Mouse (Mus musculus): ENCODE data around the gene Camk1d. TPM values are rescaled to one million over a fixed set of nuclear protein-coding genes. Genes with fewer than 3 reads are reported as not detected.

Camk1d gene
- 4.8 and 14.3 TPM in 2 replicates for polyA plus RNA-seq (2012; rRNA removed)

GRCm38 (mm10) chr2:5714211-5715053 lies at the start of gene Camk1d:
Gene Camk1d (minus strand): TSS chr2:5714515.
- Histone ChIP-seq H3K36me3 (ENCODE audit: control insufficient read depth, insufficient read depth, low read length) (no peaks in the 10 kb centered on the region), H3K27ac (ENCODE audit: insufficient read depth, low read depth, low read length) (peak within 1 kb of the TSS; percentile 18), H3K27me3 (ENCODE audit: control insufficient read depth, insufficient read depth, low read length) (no peaks in the 10 kb centered on the region), H3K4me1 (ENCODE audit: control insufficient read depth, insufficient read depth, insufficient read length, low read length) (peaks cover 10% of the 10 kb centered on the region), H3K4me3 (ENCODE audit: low read depth, low read length) (peak within 1 kb of the TSS; percentile 75)
- WGBS = under 1% methylated on average over 79 of the region's 80 CpGs
- TF ChIP-seq CTCF (IDR thresholded peaks at IDR 0.05; ENCODE audit: extremely low read depth, insufficient read length, insufficient replicate concordance, low read depth, low read length) (peak; percentile 60), POLR2A (IDR thresholded peaks at IDR 0.05; ENCODE audit: low read depth, low read length) (peak; percentile 74)

GRCm38 (mm10) chr2:5762031-5762430 lies 47.7 kb upstream of the Camk1d start:
- Histone ChIP-seq H3K36me3 (ENCODE audit: control insufficient read depth, insufficient read depth, low read length) (no peaks in the 10 kb centered on the region), H3K4me1 (ENCODE audit: control insufficient read depth, insufficient read depth, insufficient read length, low read length) (peaks cover 2% of the 10 kb centered on the region; the same call in 1 of the 2 replicates), H3K27me3 (ENCODE audit: control insufficient read depth, insufficient read depth, low read length) (no peaks in the 10 kb centered on the region), H3K4me3 (ENCODE audit: low read depth, low read length) (no peak overlapping the region), H3K27ac (ENCODE audit: insufficient read depth, low read depth, low read length) (no peak overlapping the region)
- TF ChIP-seq CTCF (IDR thresholded peaks at IDR 0.05; ENCODE audit: extremely low read depth, insufficient read length, insufficient replicate concordance, low read depth, low read length) (no peak), POLR2A (IDR thresholded peaks at IDR 0.05; ENCODE audit: low read depth, low read length) (no peak)
- WGBS = 94% methylated on average over 3 of the region's 3 CpGs

- Histone ChIP-seq H3K27ac (ENCODE audit: insufficient read depth, low read depth, low read length) (no peak overlapping the region), H3K27me3 (ENCODE audit: control insufficient read depth, insufficient read depth, low read length) (no peaks in the 10 kb centered on the region), H3K4me3 (ENCODE audit: low read depth, low read length) (no peak overlapping the region), H3K36me3 (ENCODE audit: control insufficient read depth, insufficient read depth, low read length) (no peaks in the 10 kb centered on the region), H3K4me1 (ENCODE audit: control insufficient read depth, insufficient read depth, insufficient read length, low read length) (no peaks in the 10 kb centered on the region)
- TF ChIP-seq CTCF (IDR thresholded peaks at IDR 0.05; ENCODE audit: extremely low read depth, insufficient read length, insufficient replicate concordance, low read depth, low read length) (no peak), POLR2A (IDR thresholded peaks at IDR 0.05; ENCODE audit: low read depth, low read length) (no peak)
- WGBS = 96% methylated on average over 8 of the region's 8 CpGs
These were observed 46.2 kb upstream of the Camk1d start for GRCm38 (mm10) chr2:5760479-5761008.

GRCm38 (mm10) chr2:5758569-5758968 lies 44.3 kb upstream of the Camk1d start:
- TF ChIP-seq CTCF (IDR thresholded peaks at IDR 0.05; ENCODE audit: extremely low read depth, insufficient read length, insufficient replicate concordance, low read depth, low read length) (no peak), POLR2A (IDR thresholded peaks at IDR 0.05; ENCODE audit: low read depth, low read length) (no peak)
- 0 out of 2 replicates have a peak, but pooled peaks cover 2% of the 10 kb centered on the region for H3K4me1 ChIP-seq (ENCODE audit: control insufficient read depth, insufficient read depth, insufficient read length, low read length)
- H3K36me3 ChIP-seq (ENCODE audit: control insufficient read depth, insufficient read depth, low read length) = no peaks in the 10 kb centered on the region
- 90% methylated on average over 2 of the region's 2 CpGs for WGBS
- H3K4me3 ChIP-seq (ENCODE audit: low read depth, low read length) = no peak overlapping the region
- no peaks in the 10 kb centered on the region for H3K27me3 ChIP-seq (ENCODE audit: control insufficient read depth, insufficient read depth, low read length)
- no peak overlapping the region for H3K27ac ChIP-seq (ENCODE audit: insufficient read depth, low read depth, low read length)

- 90% methylated on average over 3 of the region's 3 CpGs for WGBS
- TF ChIP-seq POLR2A (IDR thresholded peaks at IDR 0.05; ENCODE audit: low read depth, low read length) (no peak), CTCF (IDR thresholded peaks at IDR 0.05; ENCODE audit: extremely low read depth, insufficient read length, insufficient replicate concordance, low read depth, low read length) (no peak)
- Histone ChIP-seq H3K36me3 (ENCODE audit: control insufficient read depth, insufficient read depth, low read length) (no peaks in the 10 kb centered on the region), H3K4me1 (ENCODE audit: control insufficient read depth, insufficient read depth, insufficient read length, low read length) (peaks cover 9% of the 10 kb centered on the region), H3K27ac (ENCODE audit: insufficient read depth, low read depth, low read length) (no peak overlapping the region), H3K27me3 (ENCODE audit: control insufficient read depth, insufficient read depth, low read length) (no peaks in the 10 kb centered on the region), H3K4me3 (ENCODE audit: low read depth, low read length) (no peak overlapping the region)
These were observed 36.6 kb upstream of the Camk1d start for GRCm38 (mm10) chr2:5750872-5751271.

GRCm38 (mm10) chr2:5749210-5749609 lies 34.9 kb upstream of the Camk1d start:
- H3K36me3 ChIP-seq (ENCODE audit: control insufficient read depth, insufficient read depth, low read length) = no peaks in the 10 kb centered on the region
- 47% methylated on average over 6 of the region's 6 CpGs for WGBS
- H3K4me3 ChIP-seq (ENCODE audit: low read depth, low read length) = no peak overlapping the region
- H3K27me3 ChIP-seq (ENCODE audit: control insufficient read depth, insufficient read depth, low read length) = no peaks in the 10 kb centered on the region
- TF ChIP-seq POLR2A (IDR thresholded peaks at IDR 0.05; ENCODE audit: low read depth, low read length) (no peak), CTCF (IDR thresholded peaks at IDR 0.05; ENCODE audit: extremely low read depth, insufficient read length, insufficient replicate concordance, low read depth, low read length) (no peak)
- H3K4me1 ChIP-seq (ENCODE audit: control insufficient read depth, insufficient read depth, insufficient read length, low read length) = peaks cover 7% of the 10 kb centered on the region
- H3K27ac ChIP-seq (ENCODE audit: insufficient read depth, low read depth, low read length) = no peak overlapping the region

- no peaks in the 10 kb centered on the region for H3K27me3 ChIP-seq (ENCODE audit: control insufficient read depth, insufficient read depth, low read length)
- 58% methylated on average over 5 of the region's 5 CpGs for WGBS
- no peaks in the 10 kb centered on the region for H3K36me3 ChIP-seq (ENCODE audit: control insufficient read depth, insufficient read depth, low read length)
- no peak overlapping the region for H3K4me3 ChIP-seq (ENCODE audit: low read depth, low read length)
- H3K4me1 ChIP-seq (ENCODE audit: control insufficient read depth, insufficient read depth, insufficient read length, low read length) = peaks cover 9% of the 10 kb centered on the region
- TF ChIP-seq CTCF (IDR thresholded peaks at IDR 0.05; ENCODE audit: extremely low read depth, insufficient read length, insufficient replicate concordance, low read depth, low read length) = no peak; the same call in 1 of the 2 replicates
- TF ChIP-seq POLR2A (IDR thresholded peaks at IDR 0.05; ENCODE audit: low read depth, low read length) = no peak
- H3K27ac ChIP-seq (ENCODE audit: insufficient read depth, low read depth, low read length) = peak overlapping the region; percentile 24; the same call in 1 of the 2 replicates
These were observed 33.3 kb upstream of the Camk1d start for GRCm38 (mm10) chr2:5747545-5748043.

All from small intestine, adult 2 months (tissue).